Mouse (Mus musculus): Measurements from ENCODE around the gene R3hdm2. TPM values are rescaled to one million over a fixed set of nuclear protein-coding genes. Genes with fewer than 3 reads are reported as not detected.

Gene R3hdm2
- total and polyA plus RNA-seq, 2 experiments from 2014 or later: 31.5 to 42.8 TPM

DNA sequence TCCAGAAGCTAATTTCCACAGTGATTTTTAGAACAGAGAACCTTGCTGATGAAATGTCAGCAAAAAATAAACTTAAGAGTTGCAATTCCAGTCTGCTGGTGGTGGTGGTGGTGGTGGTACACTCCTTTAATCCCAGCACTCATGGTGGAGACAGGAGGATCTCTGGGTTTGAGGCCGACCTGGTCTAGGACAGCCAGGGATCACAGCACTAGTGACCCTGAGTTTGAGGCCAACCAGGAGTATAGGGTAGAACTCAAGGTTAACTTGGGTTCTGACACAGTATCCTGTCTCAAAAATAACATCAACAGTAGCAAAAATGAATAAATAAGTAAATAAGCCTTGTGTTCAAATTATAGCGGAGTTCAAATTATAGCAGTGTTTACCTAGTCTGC, 1.6 kb downstream of the R3hdm2 start:
- Histone ChIP-seq H3K4me1 (ENCODE audit: control insufficient read depth, insufficient read depth) (peaks cover 12% of the 10 kb centered on the region; the same call in 1 of the 2 replicates), H3K27ac (ENCODE audit: low read depth) (peak overlapping the region; percentile 98), H3K9me3 (replicated peaks; ENCODE audit: control insufficient read depth, low read length) (no peaks in the 10 kb centered on the region), H3K4me2 (ENCODE audit: low read depth, low read length) (peak overlapping the region; percentile 62), H3K4me3 (ENCODE audit: low read depth, low read length) (peak overlapping the region; percentile 79), H3K27me3 (ENCODE audit: control insufficient read depth, insufficient read depth, low read length) (no peaks in the 10 kb centered on the region), H3K36me3 (replicated peaks; ENCODE audit: control insufficient read depth, insufficient read depth, low read length) (no peaks in the 10 kb centered on the region), H3K9ac (replicated peaks; ENCODE audit: low read depth, low read length) (peak overlapping the region; percentile 90)
- DNase-seq (ENCODE audit: low spot score) (no peak), ATAC-seq (ENCODE audit: insufficient read depth, low read depth) (no peak)
- TF ChIP-seq CTCF (IDR thresholded peaks at IDR 0.05; ENCODE audit: low read depth) (no peak), EP300 (IDR thresholded peaks at IDR 0.05; ENCODE audit: low read depth) (no peak)
- 48% methylated on average over 2 of the region's 2 CpGs for WGBS

DNA sequence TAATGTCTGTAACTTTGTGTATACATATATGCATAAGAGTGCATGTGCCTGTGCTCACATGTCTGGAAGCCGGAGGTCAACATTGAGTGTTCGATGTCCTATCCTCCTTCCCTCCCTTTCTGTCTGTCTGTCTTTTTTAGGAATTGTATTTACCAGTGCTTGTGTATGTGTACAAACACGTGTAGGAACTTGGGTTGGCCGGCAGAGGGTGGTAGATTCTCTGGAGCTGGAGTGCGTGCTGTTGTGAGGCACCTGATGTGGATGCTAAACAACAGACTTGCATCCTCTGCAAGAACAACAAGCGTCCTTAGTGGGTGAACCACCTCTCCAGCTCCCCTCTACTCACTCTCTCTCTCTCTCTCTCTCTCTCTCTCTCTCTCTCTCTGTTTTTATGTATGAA, 11.6 kb downstream of the R3hdm2 start:
- no peak overlapping the region for H3K9ac ChIP-seq (replicated peaks; ENCODE audit: low read depth, low read length)
- DNase-seq (ENCODE audit: low spot score) (no peak), ATAC-seq (ENCODE audit: insufficient read depth, low read depth) (no peak)
- no peak overlapping the region for H3K4me2 ChIP-seq (ENCODE audit: low read depth, low read length)
- H3K36me3 ChIP-seq (replicated peaks; ENCODE audit: control insufficient read depth, insufficient read depth, low read length): peaks cover 15% of the 10 kb centered on the region
- no peak for TF ChIP-seq CTCF (IDR thresholded peaks at IDR 0.05; ENCODE audit: low read depth)
- TF ChIP-seq EP300 (IDR thresholded peaks at IDR 0.05; ENCODE audit: low read depth): no peak
- no peaks in the 10 kb centered on the region for H3K9me3 ChIP-seq (replicated peaks; ENCODE audit: control insufficient read depth, low read length)
- no peak overlapping the region for H3K4me3 ChIP-seq (ENCODE audit: low read depth, low read length)
- WGBS: 81% methylated on average over 6 of the region's 6 CpGs
- H3K27me3 ChIP-seq (ENCODE audit: control insufficient read depth, insufficient read depth, low read length): no peaks in the 10 kb centered on the region
- H3K27ac ChIP-seq (ENCODE audit: low read depth): no peak overlapping the region
- H3K4me1 ChIP-seq (ENCODE audit: control insufficient read depth, insufficient read depth): no peaks in the 10 kb centered on the region

DNA sequence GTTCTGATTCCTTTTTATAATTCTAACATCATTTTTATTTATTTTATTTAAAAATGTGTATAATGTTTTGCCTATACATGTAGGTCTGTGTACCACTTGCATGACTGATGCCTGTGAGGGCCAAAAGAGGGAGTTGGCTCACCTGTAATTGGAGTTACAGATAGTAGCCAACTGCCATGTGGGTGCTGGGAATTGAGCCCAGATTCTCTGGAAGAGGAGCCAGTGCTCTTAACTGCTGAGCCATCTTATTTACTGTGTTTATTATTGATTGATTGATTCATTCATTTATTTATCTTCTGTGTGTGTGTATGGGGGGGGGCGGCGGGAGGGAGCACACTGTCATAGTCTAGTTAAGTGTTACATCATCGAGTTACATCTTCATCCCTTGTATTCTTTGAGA, 24.6 kb downstream of the R3hdm2 start:
- 95% methylated on average over 3 of the region's 3 CpGs for WGBS
- no peak overlapping the region for H3K4me2 ChIP-seq (ENCODE audit: low read depth, low read length)
- no peaks in the 10 kb centered on the region for H3K9me3 ChIP-seq (replicated peaks; ENCODE audit: control insufficient read depth, low read length)
- H3K36me3 ChIP-seq (replicated peaks; ENCODE audit: control insufficient read depth, insufficient read depth, low read length): peaks cover 46% of the 10 kb centered on the region
- H3K27me3 ChIP-seq (ENCODE audit: control insufficient read depth, insufficient read depth, low read length): no peaks in the 10 kb centered on the region
- no peak for TF ChIP-seq EP300 (IDR thresholded peaks at IDR 0.05; ENCODE audit: low read depth)
- TF ChIP-seq CTCF (IDR thresholded peaks at IDR 0.05; ENCODE audit: low read depth): no peak
- no peak for DNase-seq (ENCODE audit: low spot score)
- H3K9ac ChIP-seq (replicated peaks; ENCODE audit: low read depth, low read length): no peak overlapping the region
- H3K27ac ChIP-seq (ENCODE audit: low read depth): no peak overlapping the region
- no peak for ATAC-seq (ENCODE audit: insufficient read depth, low read depth)
- no peaks in the 10 kb centered on the region for H3K4me1 ChIP-seq (ENCODE audit: control insufficient read depth, insufficient read depth)
- no peak overlapping the region for H3K4me3 ChIP-seq (ENCODE audit: low read depth, low read length)

DNA sequence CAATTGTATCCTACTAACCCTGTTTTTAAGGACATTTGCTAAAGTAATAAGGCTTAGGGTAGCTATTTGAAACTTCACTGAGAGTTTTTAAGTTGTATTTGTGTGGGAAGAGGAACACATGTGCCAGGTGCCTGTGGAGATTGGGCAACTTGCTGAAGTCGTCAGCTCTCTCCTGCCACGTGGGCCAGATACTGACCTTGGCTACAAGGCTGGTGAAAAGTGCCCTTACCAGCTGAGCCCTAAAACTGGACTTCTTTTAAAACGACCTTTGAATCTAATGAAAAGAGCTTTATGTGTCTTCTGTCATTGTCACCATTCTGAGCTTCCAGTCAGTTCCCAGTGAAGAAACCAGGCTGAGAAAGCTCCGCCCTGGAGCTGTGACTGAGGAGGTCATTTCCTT, 27.3 kb downstream of the R3hdm2 start:
- Histone ChIP-seq H3K27me3 (ENCODE audit: control insufficient read depth, insufficient read depth, low read length) (no peaks in the 10 kb centered on the region), H3K4me3 (ENCODE audit: low read depth, low read length) (no peak overlapping the region), H3K9me3 (replicated peaks; ENCODE audit: control insufficient read depth, low read length) (no peaks in the 10 kb centered on the region), H3K36me3 (replicated peaks; ENCODE audit: control insufficient read depth, insufficient read depth, low read length) (peaks cover 19% of the 10 kb centered on the region; the same call in 1 of the 2 replicates), H3K9ac (replicated peaks; ENCODE audit: low read depth, low read length) (no peak overlapping the region), H3K27ac (ENCODE audit: low read depth) (no peak overlapping the region), H3K4me1 (ENCODE audit: control insufficient read depth, insufficient read depth) (peaks cover 18% of the 10 kb centered on the region), H3K4me2 (ENCODE audit: low read depth, low read length) (no peak overlapping the region)
- DNase-seq (ENCODE audit: low spot score) (no peak), ATAC-seq (ENCODE audit: insufficient read depth, low read depth) (no peak)
- 54% methylated on average over 4 of the region's 4 CpGs for WGBS
- no peak for TF ChIP-seq EP300 (IDR thresholded peaks at IDR 0.05; ENCODE audit: low read depth)
- no peak for TF ChIP-seq CTCF (IDR thresholded peaks at IDR 0.05; ENCODE audit: low read depth)

DNA sequence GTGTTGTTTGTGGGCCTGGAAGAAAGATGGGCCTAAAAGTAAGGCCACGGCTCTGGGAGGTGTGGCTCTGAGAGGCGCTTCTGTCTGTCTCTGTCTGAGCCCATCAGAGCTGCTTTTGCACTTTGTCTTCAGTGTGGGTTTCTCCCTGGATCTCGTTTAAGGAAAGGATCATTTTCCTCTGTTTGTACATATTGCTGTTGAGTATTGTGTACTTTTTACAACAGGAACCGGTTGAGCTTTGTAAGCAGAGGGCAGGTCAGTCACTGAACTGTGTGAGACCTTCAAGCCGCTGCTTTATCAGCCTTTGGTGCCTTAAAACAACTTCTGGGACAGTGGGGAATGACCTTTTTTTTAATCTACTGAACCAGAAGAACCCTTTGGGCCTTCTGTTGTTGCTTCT, 32.0 kb downstream of the R3hdm2 start:
- 35% methylated on average over 5 of the region's 5 CpGs for WGBS
- no peak overlapping the region for H3K4me3 ChIP-seq (ENCODE audit: low read depth, low read length)
- H3K27me3 ChIP-seq (ENCODE audit: control insufficient read depth, insufficient read depth, low read length): no peaks in the 10 kb centered on the region
- 0 out of 2 replicates have a peak overlapping the region, but pooled peaks have one; percentile 25 for H3K27ac ChIP-seq (ENCODE audit: low read depth)
- no peaks in the 10 kb centered on the region for H3K9me3 ChIP-seq (replicated peaks; ENCODE audit: control insufficient read depth, low read length)
- no peak overlapping the region for H3K4me2 ChIP-seq (ENCODE audit: low read depth, low read length)
- ATAC-seq (ENCODE audit: insufficient read depth, low read depth): no peak
- TF ChIP-seq EP300 (IDR thresholded peaks at IDR 0.05; ENCODE audit: low read depth) (no peak), CTCF (IDR thresholded peaks at IDR 0.05; ENCODE audit: low read depth) (no peak)
- peaks cover 22% of the 10 kb centered on the region for H3K4me1 ChIP-seq (ENCODE audit: control insufficient read depth, insufficient read depth)
- 0 out of 2 replicates have a peak overlapping the region, but pooled peaks have one; percentile 6 for H3K9ac ChIP-seq (replicated peaks; ENCODE audit: low read depth, low read length)
- H3K36me3 ChIP-seq (replicated peaks; ENCODE audit: control insufficient read depth, insufficient read depth, low read length): peaks cover 3% of the 10 kb centered on the region; the same call in 1 of the 2 replicates
- DNase-seq (ENCODE audit: low spot score): no peak

DNA sequence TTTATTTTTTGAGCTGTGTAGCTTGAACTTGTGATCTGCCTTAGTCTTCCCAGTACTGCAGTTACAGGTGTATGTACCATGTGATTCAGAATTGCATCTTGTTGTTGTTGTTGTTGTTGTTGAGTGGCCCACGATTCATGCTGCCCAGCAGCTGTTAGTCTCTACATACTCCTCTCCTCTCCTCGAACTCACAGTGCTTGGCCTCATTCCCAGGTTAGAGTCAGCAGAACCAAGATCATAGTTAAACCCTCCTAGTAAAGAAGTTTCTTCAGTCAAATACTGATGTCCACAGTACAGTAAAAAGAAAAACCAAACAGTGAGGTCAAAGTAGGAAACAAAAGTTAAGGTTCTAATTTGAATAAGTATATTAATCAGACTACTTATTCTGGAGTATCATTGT, 32.6 kb downstream of the R3hdm2 start:
- Histone ChIP-seq H3K27me3 (ENCODE audit: control insufficient read depth, insufficient read depth, low read length) (no peaks in the 10 kb centered on the region), H3K9ac (replicated peaks; ENCODE audit: low read depth, low read length) (no peak overlapping the region), H3K4me1 (ENCODE audit: control insufficient read depth, insufficient read depth) (peaks cover 22% of the 10 kb centered on the region), H3K4me2 (ENCODE audit: low read depth, low read length) (no peak overlapping the region), H3K27ac (ENCODE audit: low read depth) (no peak overlapping the region), H3K4me3 (ENCODE audit: low read depth, low read length) (no peak overlapping the region), H3K36me3 (replicated peaks; ENCODE audit: control insufficient read depth, insufficient read depth, low read length) (0 out of 2 replicates have a peak, but pooled peaks cover 3% of the 10 kb centered on the region), H3K9me3 (replicated peaks; ENCODE audit: control insufficient read depth, low read length) (no peaks in the 10 kb centered on the region)
- no peak for DNase-seq (ENCODE audit: low spot score)
- ATAC-seq (ENCODE audit: insufficient read depth, low read depth): no peak
- no peak for TF ChIP-seq CTCF (IDR thresholded peaks at IDR 0.05; ENCODE audit: low read depth)
- no peak for TF ChIP-seq EP300 (IDR thresholded peaks at IDR 0.05; ENCODE audit: low read depth)
- 15% methylated on average over 2 of the region's 2 CpGs for WGBS

Measured in heart, postnatal 0 days (tissue).